Mouse (Mus musculus) MEL (cell line): ENCODE data around the gene Serhl. TPM values are rescaled to one million over a fixed set of nuclear protein-coding genes. Genes with fewer than 3 reads are reported as not detected.
A peak's percentile ranks its signal among the peaks of the same experiment; 100 is the strongest.

Experiments used
- DNase-seq: peaks from one replicate; pipeline ENCODE4 v3.0.0; 2011; ENCODE audit warnings: low read depth, low spot score
- H3K27ac ChIP-seq: 2 replicates; pipeline ENCODE4 v1.5.1; 2012; ENCODE audit warnings: low read depth, mild to moderate bottlenecking, control low read depth, low read length, moderate library complexity; ENCODE audit not compliant: control insufficient read depth
- H3K27me3 ChIP-seq, 2 experiments: fragments of 150-350 bp in 1 of 2; sonication (generic) in 1 of 2; 2 replicates each; pipeline ENCODE4 v1.6.1; 2012; ENCODE audit warnings: low read length in 2 of 2, mild to moderate bottlenecking in 2 of 2, improper control_type of control experiment in 1 of 2, moderate library complexity in 1 of 2; ENCODE audit not compliant: insufficient read depth in 2 of 2, control insufficient read depth in 1 of 2
- H3K36me3 ChIP-seq, 2 experiments: 2 replicates each; pipeline ENCODE4 v1.6.1; 2012 to 2014; ENCODE audit warnings: low read length in 2 of 2, improper control_type of control experiment in 1 of 2, inconsistent platforms in 1 of 2, mild to moderate bottlenecking in 1 of 2; ENCODE audit not compliant: insufficient read depth in 2 of 2, control insufficient read depth in 1 of 2
- H3K4me1 ChIP-seq, 2 experiments: fragments of 150-350 bp in 1 of 2; sonication (generic) in 1 of 2; 2 replicates each; pipeline ENCODE4 v1.6.1; 2012; ENCODE audit warnings: low read length in 2 of 2, improper control_type of control experiment in 1 of 2, mild to moderate bottlenecking in 1 of 2; ENCODE audit not compliant: insufficient read depth in 2 of 2, control insufficient read depth in 1 of 2
- H3K4me3 ChIP-seq, 2 experiments: fragments of 150-350 bp in 1 of 2; sonication (generic) in 1 of 2; 2 replicates each; pipeline ENCODE4 v1.5.1; 2012; ENCODE audit warnings: low read depth in 2 of 2, low read length in 2 of 2, mild to moderate bottlenecking in 2 of 2, moderate library complexity in 2 of 2, control low read depth in 1 of 2, improper control_type of control experiment in 1 of 2; ENCODE audit not compliant: control insufficient read depth in 1 of 2, insufficient read depth in 1 of 2
- H3K79me2 ChIP-seq: 2 replicates; pipeline ENCODE4 v1.6.1; 2012; ENCODE audit warnings: mild to moderate bottlenecking, low read length, moderate library complexity; ENCODE audit not compliant: control insufficient read depth, poor library complexity, insufficient read depth
- H3K9ac ChIP-seq: 2 replicates; pipeline ENCODE4 v1.6.1; 2012; ENCODE audit warnings: low read depth, mild to moderate bottlenecking, control low read depth, low read length, moderate library complexity; ENCODE audit not compliant: control insufficient read depth, poor library complexity, severe bottlenecking
- H3K9me3 ChIP-seq: fragments of 150-350 bp; sonication (generic); replicated peaks from 2 replicates; pipeline ENCODE4 v1.6.1; 2012; ENCODE audit warnings: mild to moderate bottlenecking, low read length, improper control_type of control experiment, moderate library complexity; ENCODE audit not compliant: insufficient read depth
- BHLHE40 ChIP-seq: IDR thresholded peaks from 2 replicates; pipeline ENCODE4 v1.6.1; 2012; ENCODE audit warnings: low read depth, mild to moderate bottlenecking, inconsistent platforms, low read length, improper control_type of control experiment, borderline replicate concordance
- CHD1 ChIP-seq: IDR thresholded peaks from 2 replicates; pipeline ENCODE4 v1.6.1; 2012; ENCODE audit warnings: low read depth, mild to moderate bottlenecking, inconsistent platforms, low read length, improper control_type of control experiment
- CHD2 ChIP-seq: IDR thresholded peaks from 2 replicates; pipeline ENCODE4 v1.6.1; 2011; ENCODE audit warnings: low read length, improper control_type of control experiment
- CTCF ChIP-seq, 3 experiments: IDR thresholded peaks in 2 of 3; conservative IDR thresholded peaks in 1 of 3; 2 replicates each; pipeline ENCODE4 v1.5.1; 2011 to 2012; ENCODE audit warnings: low read length in 3 of 3, low read depth in 2 of 3, mild to moderate bottlenecking in 2 of 3, improper control_type of control experiment in 1 of 3, inconsistent platforms in 1 of 3, mixed read lengths in 1 of 3, moderate library complexity in 1 of 3; ENCODE audit not compliant: control insufficient read depth in 1 of 3, insufficient read depth in 1 of 3, poor library complexity in 1 of 3, severe bottlenecking in 1 of 3
- ELF1 ChIP-seq: IDR thresholded peaks from 2 replicates; pipeline ENCODE4 v1.6.1; 2014; ENCODE audit warnings: low read depth, mild to moderate bottlenecking, inconsistent platforms, low read length, improper control_type of control experiment, moderate library complexity
- EP300 ChIP-seq, 2 experiments: IDR thresholded peaks; 2 replicates each; pipeline ENCODE4 v1.6.1; 2011; ENCODE audit warnings: improper control_type of control experiment in 2 of 2, low read length in 2 of 2, low read depth in 1 of 2, mild to moderate bottlenecking in 1 of 2
- GATA1 ChIP-seq: IDR thresholded peaks from 2 replicates; pipeline ENCODE4 v1.6.1; 2011; ENCODE audit warnings: low read depth, low read length, improper control_type of control experiment
- HCFC1 ChIP-seq: IDR thresholded peaks from 2 replicates; pipeline ENCODE4 v1.6.1; 2012; ENCODE audit warnings: low read depth, mild to moderate bottlenecking, inconsistent platforms, low read length, improper control_type of control experiment, moderate library complexity
- JUND ChIP-seq: IDR thresholded peaks from 2 replicates; pipeline ENCODE4 v1.6.1; 2011; ENCODE audit warnings: low read depth, mild to moderate bottlenecking, improper control_type of control experiment, low read length
- KAT2A ChIP-seq: conservative IDR thresholded peaks from 2 replicates; pipeline ENCODE4 v1.6.1; 2012; ENCODE audit warnings: low read depth, low read length, improper control_type of control experiment, inconsistent platforms
- MAX ChIP-seq: IDR thresholded peaks from 2 replicates; pipeline ENCODE4 v1.6.1; 2011; ENCODE audit warnings: low read length, improper control_type of control experiment
- MAZ ChIP-seq: IDR thresholded peaks from 2 replicates; pipeline ENCODE4 v1.6.1; 2012; ENCODE audit warnings: low read depth, mild to moderate bottlenecking, inconsistent platforms, low read length, improper control_type of control experiment
- MEF2A ChIP-seq: IDR thresholded peaks from 2 replicates; pipeline ENCODE4 v1.6.1; 2014; ENCODE audit warnings: low read depth, mild to moderate bottlenecking, inconsistent platforms, low read length, improper control_type of control experiment; ENCODE audit not compliant: poor library complexity, insufficient replicate concordance, severe bottlenecking; ENCODE audit errors: extremely low read depth
- MXI1 ChIP-seq: IDR thresholded peaks from 2 replicates; pipeline ENCODE4 v1.6.1; 2011; ENCODE audit warnings: mild to moderate bottlenecking, low read depth, low read length, improper control_type of control experiment
- MYC ChIP-seq: IDR thresholded peaks from 2 replicates; pipeline ENCODE4 v1.6.1; 2011; ENCODE audit warnings: low read depth, mild to moderate bottlenecking, low read length, improper control_type of control experiment, moderate library complexity
- NELFE ChIP-seq: IDR thresholded peaks from 2 replicates; pipeline ENCODE4 v1.6.1; 2011; ENCODE audit warnings: low read depth, low read length, improper control_type of control experiment
- NRF1 ChIP-seq: IDR thresholded peaks from 2 replicates; pipeline ENCODE4 v1.6.1; 2014; ENCODE audit warnings: low read depth, mild to moderate bottlenecking, inconsistent platforms, low read length, improper control_type of control experiment, moderate library complexity; ENCODE audit not compliant: poor library complexity, insufficient read depth, severe bottlenecking
- POLR2A ChIP-seq, 2 experiments: IDR thresholded peaks; 2 replicates each; pipeline ENCODE4 v1.6.1; 2011 to 2012; ENCODE audit warnings: low read length in 2 of 2, mild to moderate bottlenecking in 2 of 2, control low read depth in 1 of 2, improper control_type of control experiment in 1 of 2, low read depth in 1 of 2, moderate library complexity in 1 of 2; ENCODE audit not compliant: control insufficient read depth in 1 of 2, insufficient read depth in 1 of 2, poor library complexity in 1 of 2
- POLR2AphosphoS2 ChIP-seq: IDR thresholded peaks from 2 replicates; pipeline ENCODE4 v1.6.1; 2011; ENCODE audit warnings: low read length, improper control_type of control experiment
- RAD21 ChIP-seq: IDR thresholded peaks from 2 replicates; pipeline ENCODE4 v1.6.1; 2011; ENCODE audit warnings: mild to moderate bottlenecking, low read depth, low read length, improper control_type of control experiment
- RCOR1 ChIP-seq: IDR thresholded peaks from 2 replicates; pipeline ENCODE4 v1.6.1; 2012; ENCODE audit warnings: low read depth, mild to moderate bottlenecking, inconsistent platforms, low read length, improper control_type of control experiment
- SIN3A ChIP-seq: IDR thresholded peaks from 2 replicates; pipeline ENCODE4 v1.6.1; 2012; ENCODE audit warnings: low read length, improper control_type of control experiment, inconsistent platforms
- SMC3 ChIP-seq: IDR thresholded peaks from 2 replicates; pipeline ENCODE4 v1.6.1; 2011; ENCODE audit warnings: low read depth, low read length, improper control_type of control experiment
- TBP ChIP-seq: IDR thresholded peaks from 2 replicates; pipeline ENCODE4 v1.8.0; 2011; ENCODE audit warnings: low read depth, low read length, improper control_type of control experiment
- UBTF ChIP-seq: IDR thresholded peaks from 2 replicates; pipeline ENCODE4 v1.6.1; 2012; ENCODE audit warnings: low read depth, mild to moderate bottlenecking, inconsistent platforms, low read length, improper control_type of control experiment, moderate library complexity, borderline replicate concordance; ENCODE audit not compliant: insufficient read depth
- USF2 ChIP-seq, 2 experiments: IDR thresholded peaks; 2 replicates each; pipeline ENCODE4 v1.6.1; 2011 to 2012; ENCODE audit warnings: improper control_type of control experiment in 2 of 2, low read length in 2 of 2, borderline replicate concordance in 1 of 2, inconsistent platforms in 1 of 2, low read depth in 1 of 2, mild to moderate bottlenecking in 1 of 2; ENCODE audit not compliant: insufficient read depth in 1 of 2
- ZC3H11A ChIP-seq: IDR thresholded peaks from 2 replicates; pipeline ENCODE4 v1.6.1; 2012; ENCODE audit warnings: low read depth, mild to moderate bottlenecking, inconsistent platforms, low read length, improper control_type of control experiment
- ZKSCAN1 ChIP-seq: IDR thresholded peaks from 2 replicates; pipeline ENCODE4 v1.6.1; 2012; ENCODE audit warnings: low read depth, mild to moderate bottlenecking, inconsistent platforms, low read length, improper control_type of control experiment, moderate library complexity
- ZMIZ1 ChIP-seq: IDR thresholded peaks from 2 replicates; pipeline ENCODE4 v1.6.1; 2012; ENCODE audit warnings: low read depth, mild to moderate bottlenecking, inconsistent platforms, low read length, improper control_type of control experiment, moderate library complexity
- ZNF384 ChIP-seq: IDR thresholded peaks from 2 replicates; pipeline ENCODE4 v1.6.1; 2012; ENCODE audit warnings: low read depth, mild to moderate bottlenecking, inconsistent platforms, low read length, improper control_type of control experiment
- polyA plus RNA-seq, 2 experiments: library from polyadenylated mRNA; stranded (reverse) in 1 of 2; unstranded in 1 of 2; fragments of >175 nt in 1 of 2; fragments of >200 nt in 1 of 2; gene quantifications; 2 replicates each; pipeline versions ENCODE4 v1.2.1 to v1.2.4; 2012; ENCODE audit warnings: low replicate concordance in 2 of 2, low read depth in 1 of 2; ENCODE audit not compliant: insufficient read length in 2 of 2, insufficient read depth in 1 of 2, missing spikeins in 1 of 2
- total RNA-seq: library from RNA; depleted of rRNA; stranded (reverse); fragments of 300-350 nt; gene quantifications from 2 replicates; pipeline ENCODE4 v1.2.3, GENCODE M21; 2012

The Serhl gene
- total and polyA plus RNA-seq, 3 experiments = 19.6 to 57.3 TPM; not detected in 1

DNA sequence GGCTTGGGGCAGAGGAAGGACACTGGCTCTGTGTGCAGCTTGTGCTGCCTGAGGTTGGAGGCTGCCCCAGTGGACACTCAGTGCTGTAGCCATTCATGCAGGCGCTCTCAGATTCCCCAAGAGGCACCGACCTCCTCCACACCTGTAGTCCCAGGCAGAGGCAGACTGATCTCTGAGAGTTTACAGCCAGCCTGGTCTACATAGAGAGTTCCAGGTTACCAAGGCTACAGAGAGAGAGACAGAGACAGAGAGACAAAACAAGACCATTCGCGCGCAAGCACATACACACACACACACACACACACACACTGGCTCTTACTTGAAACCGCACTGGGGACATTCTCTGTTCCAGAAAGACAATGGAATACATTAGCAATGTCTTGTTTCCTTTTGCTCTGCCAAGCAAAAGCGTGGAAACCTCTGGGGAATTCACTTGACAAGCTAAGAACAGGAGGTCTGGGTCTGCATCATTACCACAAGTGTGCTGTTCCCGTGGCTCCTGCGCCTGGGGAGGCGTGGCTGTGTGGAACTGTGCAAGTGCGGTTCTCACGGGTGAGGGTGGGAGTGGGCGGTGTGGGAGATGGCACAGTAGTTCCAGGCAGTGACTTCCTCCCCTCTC lies 5.2 kb upstream of the Serhl start:
- Histone ChIP-seq H3K9ac (no peak overlapping the region), H3K4me3 (no peak overlapping the region), H3K36me3 (peaks cover 0 to 20% of the 10 kb centered on the region in 2 experiments; a peak in 2 of 4 replicates), H3K27me3 (no peaks in the 10 kb centered on the region), H3K4me1 (peaks cover 5 to 27% of the 10 kb centered on the region in 2 experiments; a peak in 3 of 4 replicates), H3K27ac (no peak overlapping the region), H3K9me3 (no peaks in the 10 kb centered on the region), H3K79me2 (no peaks in the 10 kb centered on the region)
- DNase-seq = no peak
- no peak for TF ChIP-seq ZMIZ1
- no peak for TF ChIP-seq MAZ
- no peak for TF ChIP-seq MAX
- TF ChIP-seq ELF1 = no peak
- no peak for TF ChIP-seq POLR2A (IDR thresholded peaks at IDR 0.05; ENCODE audit: control insufficient read depth in 1 of 2, insufficient read depth in 1 of 2, low read depth in 1 of 2, low read length in 2 of 2, poor library complexity in 1 of 2)
- no peak for TF ChIP-seq ZNF384
- no peak for TF ChIP-seq POLR2AphosphoS2
- no peak for TF ChIP-seq SMC3
- no peak for TF ChIP-seq MXI1
- TF ChIP-seq MYC = no peak
- no peak for TF ChIP-seq TBP
- TF ChIP-seq GATA1 = no peak
- no peak for TF ChIP-seq ZC3H11A
- no peak for TF ChIP-seq SIN3A
- no peak for TF ChIP-seq NRF1
- TF ChIP-seq CHD1 = no peak
- TF ChIP-seq MEF2A = no peak
- no peak for TF ChIP-seq EP300 (IDR thresholded peaks at IDR 0.05; ENCODE audit: low read depth in 1 of 2, low read length in 2 of 2)

GRCm38 (mm10) chr15:83085901-83086300 lies 3.4 kb upstream of the Serhl start:
- Histone ChIP-seq H3K27me3 (no peaks in the 10 kb centered on the region), H3K9me3 (no peaks in the 10 kb centered on the region)
- DNase-seq = peak; percentile 80
- TF ChIP-seq HCFC1 (no peak), EP300 (IDR thresholded peaks at IDR 0.05; ENCODE audit: low read depth in 1 of 2, low read length in 2 of 2) (no peak), MEF2A (no peak), TBP (no peak), BHLHE40 (no peak), KAT2A (no peak), RCOR1 (no peak), ELF1 (no peak), JUND (no peak), NRF1 (no peak), NELFE (no peak), POLR2AphosphoS2 (no peak), CTCF (IDR thresholded peaks at IDR 0.05 in 2 of 3, conservative IDR thresholded peaks at IDR 0.05 in 1 of 3; ENCODE audit: control insufficient read depth in 1 of 3, insufficient read depth in 1 of 3, low read depth in 2 of 3, low read length in 3 of 3, poor library complexity in 1 of 3, severe bottlenecking in 1 of 3) (peak; percentile 83 to 100 (median 97)), USF2 (IDR thresholded peaks at IDR 0.05; ENCODE audit: borderline replicate concordance in 1 of 2, insufficient read depth in 1 of 2, low read depth in 1 of 2, low read length in 2 of 2) (no peak), ZMIZ1 (no peak), RAD21 (peak; percentile 44), POLR2A (IDR thresholded peaks at IDR 0.05; ENCODE audit: control insufficient read depth in 1 of 2, insufficient read depth in 1 of 2, low read depth in 1 of 2, low read length in 2 of 2, poor library complexity in 1 of 2) (no peak), SIN3A (no peak), CHD2 (no peak), GATA1 (no peak), MAZ (peak; percentile 29; the same call in 1 of the 2 replicates), UBTF (0 out of 2 replicates have a peak, but pooled peaks have one; percentile 29), ZKSCAN1 (no peak)

More at GRCm38 (mm10) chr15:83085901-83086300, 3.4 kb upstream of the Serhl start:
- no peak overlapping the region for H3K9ac ChIP-seq
- H3K4me3 ChIP-seq = no peak overlapping the region
- peaks cover 0 to 18% of the 10 kb centered on the region in 2 experiments; a peak in 2 of 4 replicates for H3K36me3 ChIP-seq
- peaks cover 3 to 27% of the 10 kb centered on the region in 2 experiments; a peak in 3 of 4 replicates for H3K4me1 ChIP-seq
- H3K79me2 ChIP-seq = no peaks in the 10 kb centered on the region
- no peak overlapping the region for H3K27ac ChIP-seq
